Mouse (Mus musculus) brain, embryonic 14.5 days (tissue): ENCODE results near the gene Ugt1a1.

Experiments
- CTCF ChIP-seq: fragments of 200-500 bp; IDR thresholded peaks from 2 replicates; pipeline ENCODE4 v1.5.1; 2012; ENCODE audit warnings: inconsistent platforms, mild to moderate bottlenecking, moderate library complexity, borderline replicate concordance; ENCODE audit not compliant: insufficient read depth, insufficient read length; ENCODE audit errors: extremely low read depth
- POLR2A ChIP-seq: fragments of 200-500 bp; IDR thresholded peaks from 2 replicates; pipeline ENCODE4 v1.6.1; 2012; ENCODE audit warnings: mild to moderate bottlenecking, inconsistent platforms, borderline replicate concordance; ENCODE audit not compliant: poor library complexity, insufficient read depth, insufficient read length, severe bottlenecking; ENCODE audit errors: extremely low read depth

DNA sequence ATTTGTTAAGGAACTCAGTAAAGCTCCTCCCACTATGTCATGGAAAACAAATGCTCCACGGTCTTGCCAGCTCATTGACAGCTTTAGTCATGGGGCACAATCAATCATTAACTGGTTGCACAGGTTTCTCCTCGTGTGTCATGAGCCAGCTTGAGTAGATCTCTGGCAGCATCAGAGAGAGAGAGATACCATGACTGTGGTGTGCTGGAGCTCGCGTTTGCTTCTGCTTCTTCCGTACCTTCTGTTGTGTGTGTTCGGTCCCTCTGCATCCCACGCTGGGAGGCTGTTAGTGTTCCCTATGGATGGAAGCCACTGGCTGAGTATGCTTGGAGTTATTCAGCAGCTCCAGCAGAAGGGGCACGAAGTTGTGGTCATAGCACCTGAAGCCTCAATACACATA, at the start of gene Ugt1a1:
- TF ChIP-seq CTCF (no peak), POLR2A (no peak)
